Mouse (Mus musculus): ENCODE data around the gene Rsf1. TPM values are rescaled to one million over a fixed set of nuclear protein-coding genes. Genes with fewer than 3 reads are reported as not detected.

Rsf1 gene
- polyA plus RNA-seq, 1 experiment from 2014 or later, result 16.2 TPM

Other genes starting within 250 kb of the Rsf1 start
- gene Usp35, start 247.9 kb upstream of the Rsf1 start, polyA plus RNA-seq (2014; fragmentation: Nextera tagmentation; extraction: Ambion mirVana), result 1.3 and 1.7 TPM in 2 replicates
- gene Kctd21, start 247.6 kb upstream of the Rsf1 start, polyA plus RNA-seq (2014; fragmentation: Nextera tagmentation; extraction: Ambion mirVana), result 3.6 and 3.8 TPM in 2 replicates
- 35.1 and 39.2 TPM in 2 replicates for gene Alg8, start 208.3 kb upstream of the Rsf1 start, polyA plus RNA-seq (2014; fragmentation: Nextera tagmentation; extraction: Ambion mirVana)
- gene Ndufc2, start 179.9 kb upstream of the Rsf1 start, polyA plus RNA-seq (2014; fragmentation: Nextera tagmentation; extraction: Ambion mirVana), result 502 and 505 TPM in 2 replicates
- gene Thrsp, start 162.2 kb upstream of the Rsf1 start, polyA plus RNA-seq (2014; fragmentation: Nextera tagmentation; extraction: Ambion mirVana), result 0.11 and 0.96 TPM in 2 replicates
- 0.66 and 0.67 TPM in 2 replicates for gene Kctd14, start 128.6 kb upstream of the Rsf1 start, polyA plus RNA-seq (2014; fragmentation: Nextera tagmentation; extraction: Ambion mirVana)
- 37.8 and 40.1 TPM in 2 replicates for gene Ints4, start 98.9 kb upstream of the Rsf1 start, polyA plus RNA-seq (2014; fragmentation: Nextera tagmentation; extraction: Ambion mirVana)
- 34.1 and 37.0 TPM in 2 replicates for gene Aamdc, start 392 bp upstream of the Rsf1 start, polyA plus RNA-seq (2014; fragmentation: Nextera tagmentation; extraction: Ambion mirVana)
- gene Clns1a, start 116.7 kb downstream of the Rsf1 start, polyA plus RNA-seq (2014; fragmentation: Nextera tagmentation; extraction: Ambion mirVana), result 122 and 123 TPM in 2 replicates
- 2.6 and 3.3 TPM in 2 replicates for gene Aqp11, start 158.4 kb downstream of the Rsf1 start, polyA plus RNA-seq (2014; fragmentation: Nextera tagmentation; extraction: Ambion mirVana)
- gene Pak1, start 208.7 kb downstream of the Rsf1 start, polyA plus RNA-seq (2014; fragmentation: Nextera tagmentation; extraction: Ambion mirVana), result 5.5 and 8.7 TPM in 2 replicates